Mouse (Mus musculus) neural tube, embryonic 11.5 days (tissue): ENCODE data around the gene Ifna6. TPM values are rescaled to one million over a fixed set of nuclear protein-coding genes. Genes with fewer than 3 reads are reported as not detected.
"Not testable (repeated sequence)": the region's sequence is repeated elsewhere in the genome, so short reads cannot be mapped to it uniquely, and the experiment has no call there.

Experiments
- ATAC-seq: fragments of 200-750 bp; cut with Nextera tagmentation; 2 replicates; pipeline ENCODE4 v1.8.0; 2017; ENCODE audit warnings: moderate number of reproducible peaks, mild to moderate bottlenecking, moderate TSS enrichment, moderate library complexity; ENCODE audit not compliant: insufficient read depth, low FRiP score, low TSS enrichment
- DNase-seq: peaks from one replicate; pipeline ENCODE4 v3.0.0-alpha.2; 2015; ENCODE audit warnings: low spot score
- H3K27ac ChIP-seq: fragments of 300-500 bp; sonication (generic); 2 replicates; pipeline ENCODE4 v1.5.1; 2014; ENCODE audit warnings: low read depth, mild to moderate bottlenecking, low read length
- H3K27me3 ChIP-seq: fragments of 300-500 bp; sonication (generic); 2 replicates; pipeline ENCODE4 v1.6.1; 2014; ENCODE audit warnings: mild to moderate bottlenecking, low read length, mixed read lengths; ENCODE audit not compliant: control insufficient read depth, insufficient read depth
- H3K36me3 ChIP-seq: fragments of 300-500 bp; sonication (generic); 2 replicates; pipeline ENCODE4 v1.6.1; 2014; ENCODE audit warnings: mild to moderate bottlenecking, low read length, moderate library complexity, mixed read lengths; ENCODE audit not compliant: control insufficient read depth, insufficient read depth
- H3K4me1 ChIP-seq: fragments of 300-500 bp; sonication (generic); 2 replicates; pipeline ENCODE4 v1.6.1; 2014; ENCODE audit warnings: low read length, mixed read lengths; ENCODE audit not compliant: control insufficient read depth, insufficient read depth
- H3K4me2 ChIP-seq: fragments of 300-500 bp; sonication (generic); 2 replicates; pipeline ENCODE4 v1.6.1; 2014; ENCODE audit warnings: low read depth, mild to moderate bottlenecking, moderate library complexity
- H3K4me3 ChIP-seq: fragments of 300-500 bp; sonication (generic); 2 replicates; pipeline ENCODE4 v1.5.1; 2014; ENCODE audit warnings: low read depth, low read length
- H3K9ac ChIP-seq: fragments of 300-500 bp; sonication (generic); 2 replicates; pipeline ENCODE4 v1.6.1; 2014; ENCODE audit warnings: mild to moderate bottlenecking, low read length
- H3K9me3 ChIP-seq: fragments of 300-500 bp; sonication (generic); 2 replicates; pipeline ENCODE4 v1.6.1; 2016; ENCODE audit warnings: low read length; ENCODE audit not compliant: control insufficient read depth
- WGBS: fragments of 180-500 bp; shearing (Covaris S2); extraction: QIAGEN DNeasy Blood & Tissue Kit; methylation state at CpG from one replicate; pipeline ENCODE4 v1.1.7; 2014; 5-methylcytosine and 5-hydroxymethylcytosine counted together
- polyA plus RNA-seq: library from polyadenylated mRNA; unstranded; fragments of >200 nt; fragmentation: Nextera tagmentation; extraction: Ambion mirVana; gene quantifications from 2 replicates; pipeline ENCODE4 v1.2.1, GENCODE M21; 2014

The Ifna6 gene
- polyA plus RNA-seq, 1 experiment from 2014 or later, result not detected

DNA sequence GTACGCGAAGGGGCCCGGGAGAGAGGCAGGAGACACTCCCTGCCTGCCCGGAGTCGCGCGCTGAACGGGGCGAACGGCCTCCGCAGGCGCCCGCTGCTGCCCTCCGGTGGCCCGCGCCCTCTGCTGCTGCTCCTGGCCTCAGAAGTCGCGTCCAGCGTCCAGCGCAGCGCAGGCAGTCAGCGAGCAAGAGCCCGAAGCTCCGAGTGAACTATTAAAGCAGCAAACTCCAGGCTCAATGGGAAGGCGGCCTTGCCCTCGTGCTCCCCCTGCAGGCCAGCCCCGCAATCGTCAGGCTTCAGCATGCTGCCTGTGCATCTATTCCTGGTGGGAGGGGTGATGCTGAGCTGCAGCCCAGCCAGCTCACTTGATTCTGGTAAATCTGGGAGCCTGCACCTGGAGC is 30.1 kb upstream of the Ifna6 start, which contains the start of gene Gm13279:
Gm13279 (plus strand) TSS at position 301 of the 400 bp plus-strand sequence.
- H3K4me3 ChIP-seq, H3K9ac ChIP-seq, H3K27ac ChIP-seq, DNase-seq, H3K9me3 ChIP-seq, H3K4me2 ChIP-seq, H3K27me3 ChIP-seq, H3K36me3 ChIP-seq, ATAC-seq, H3K4me1 ChIP-seq: not testable (repeated sequence)
- no CpG with 5 or more reads among the region's 28 CpGs for WGBS

DNA sequence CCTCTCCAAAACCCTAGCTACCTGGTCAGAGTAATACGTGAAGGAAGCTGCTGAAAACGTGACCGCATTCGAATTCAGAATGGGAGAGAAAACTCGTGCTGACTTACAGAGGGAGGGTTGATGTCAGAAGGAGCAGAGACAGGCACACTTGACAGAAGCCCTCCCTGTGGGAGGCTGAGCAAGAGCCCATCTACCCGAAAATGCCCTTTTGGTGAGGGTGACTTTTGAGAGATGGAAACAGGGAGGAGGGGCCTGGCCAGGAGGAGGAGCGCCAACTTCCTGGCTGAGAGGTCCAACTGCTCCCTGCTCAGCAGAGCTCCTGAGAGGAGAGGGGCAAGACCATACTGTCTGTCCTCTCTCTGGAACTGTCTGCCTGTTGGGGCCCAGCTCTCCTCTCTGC is 27.9 kb upstream of the Ifna6 start, which contains the start of gene Gm13285:
Gm13285 (plus strand) TSS at position 301 of the 400 bp plus-strand sequence.
- not testable (repeated sequence) for DNase-seq, H3K27me3 ChIP-seq, H3K4me3 ChIP-seq, H3K4me1 ChIP-seq, H3K9ac ChIP-seq, H3K9me3 ChIP-seq, H3K36me3 ChIP-seq, H3K27ac ChIP-seq, ATAC-seq, H3K4me2 ChIP-seq
- WGBS, result 10% methylated on average over 2 of the region's 7 CpGs

DNA sequence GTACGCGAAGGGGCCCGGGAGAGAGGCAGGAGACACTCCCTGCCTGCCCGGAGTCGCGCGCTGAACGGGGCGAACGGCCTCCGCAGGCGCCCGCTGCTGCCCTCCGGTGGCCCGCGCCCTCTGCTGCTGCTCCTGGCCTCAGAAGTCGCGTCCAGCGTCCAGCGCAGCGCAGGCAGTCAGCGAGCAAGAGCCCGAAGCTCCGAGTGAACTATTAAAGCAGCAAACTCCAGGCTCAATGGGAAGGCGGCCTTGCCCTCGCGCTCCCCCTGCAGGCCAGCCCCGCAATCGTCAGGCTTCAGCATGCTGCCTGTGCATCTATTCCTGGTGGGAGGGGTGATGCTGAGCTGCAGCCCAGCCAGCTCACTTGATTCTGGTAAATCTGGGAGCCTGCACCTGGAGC is 24.3 kb upstream of the Ifna6 start, which contains the start of gene Gm13287:
Gm13287 (plus strand) TSS at position 301 of the 400 bp plus-strand sequence.
- DNase-seq, ATAC-seq, H3K9me3 ChIP-seq, H3K36me3 ChIP-seq, H3K27ac ChIP-seq, H3K4me3 ChIP-seq, H3K4me1 ChIP-seq, H3K9ac ChIP-seq, H3K4me2 ChIP-seq, H3K27me3 ChIP-seq: not testable (repeated sequence)
- no CpG with 5 or more reads among the region's 29 CpGs for WGBS

DNA sequence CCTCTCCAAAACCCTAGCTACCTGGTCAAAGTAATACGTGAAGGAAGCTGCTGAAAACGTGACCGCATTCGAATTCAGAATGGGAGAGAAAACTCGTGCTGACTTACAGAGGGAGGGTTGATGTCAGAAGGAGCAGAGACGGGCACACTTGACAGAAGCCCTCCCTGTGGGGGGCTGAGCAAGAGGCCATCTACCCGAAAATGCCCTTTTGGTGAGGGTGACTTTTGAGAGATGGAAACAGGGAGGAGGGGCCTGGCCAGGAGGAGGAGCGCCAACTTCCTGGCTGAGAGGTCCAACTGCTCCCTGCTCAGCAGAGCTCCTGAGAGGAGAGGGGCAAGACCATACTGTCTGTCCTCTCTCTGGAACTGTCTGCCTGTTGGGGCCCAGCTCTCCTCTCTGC is 22.0 kb upstream of the Ifna6 start, which contains the start of gene Gm13288:
Gm13288 (plus strand) TSS at position 301 of the 400 bp plus-strand sequence.
- not testable (repeated sequence) for H3K4me1 ChIP-seq, H3K4me2 ChIP-seq, DNase-seq, H3K27me3 ChIP-seq, ATAC-seq, H3K36me3 ChIP-seq, H3K9me3 ChIP-seq, H3K4me3 ChIP-seq, H3K27ac ChIP-seq, H3K9ac ChIP-seq
- no CpG with 5 or more reads among the region's 8 CpGs for WGBS

DNA sequence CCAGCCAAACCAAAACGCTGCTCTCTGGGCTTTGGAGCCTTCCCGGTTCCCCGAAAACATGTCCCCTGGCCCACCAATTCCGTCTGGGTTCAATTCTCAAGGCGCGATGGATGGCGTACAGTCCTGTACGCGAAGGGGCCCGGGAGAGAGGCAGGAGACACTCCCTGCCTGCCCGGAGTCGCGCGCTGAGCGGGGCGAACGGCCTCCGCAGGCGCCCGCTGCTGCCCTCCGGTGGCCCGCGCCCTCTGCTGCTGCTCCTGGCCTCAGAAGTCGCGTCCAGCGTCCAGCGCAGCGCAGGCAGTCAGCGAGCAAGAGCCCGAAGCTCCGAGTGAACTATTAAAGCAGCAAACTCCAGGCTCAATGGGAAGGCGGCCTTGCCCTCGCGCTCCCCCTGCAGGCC is 21.5 kb upstream of the Ifna6 start:
- H3K9me3 ChIP-seq, DNase-seq, H3K4me1 ChIP-seq, H3K27ac ChIP-seq, H3K27me3 ChIP-seq, H3K4me3 ChIP-seq, H3K4me2 ChIP-seq, H3K9ac ChIP-seq, H3K36me3 ChIP-seq, ATAC-seq: not testable (repeated sequence)
- no CpG with 5 or more reads among the region's 34 CpGs for WGBS

DNA sequence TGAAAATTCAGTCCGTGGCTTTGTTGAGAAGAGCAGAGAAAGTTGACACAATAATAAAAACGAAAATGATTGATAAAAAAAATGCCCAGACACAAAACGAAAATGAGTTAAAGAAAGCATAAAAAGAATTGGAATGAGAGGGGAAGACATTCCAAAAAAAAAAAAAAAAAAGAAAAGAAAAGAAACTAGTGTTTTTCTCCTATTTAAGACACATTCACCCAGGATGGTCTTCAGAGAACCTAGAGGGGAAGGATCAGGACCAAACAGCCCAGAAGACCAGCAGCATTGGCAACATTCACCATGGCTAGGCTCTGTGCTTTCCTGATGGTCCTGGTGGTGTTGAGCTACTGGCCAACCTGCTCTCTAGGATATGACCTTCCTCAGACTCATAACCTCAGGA is 11.3 kb upstream of the Ifna6 start, which contains the start of gene Ifna7:
Ifna7 (plus strand) TSS at position 301 of the 400 bp plus-strand sequence.
- ATAC-seq, result no peak

DNA sequence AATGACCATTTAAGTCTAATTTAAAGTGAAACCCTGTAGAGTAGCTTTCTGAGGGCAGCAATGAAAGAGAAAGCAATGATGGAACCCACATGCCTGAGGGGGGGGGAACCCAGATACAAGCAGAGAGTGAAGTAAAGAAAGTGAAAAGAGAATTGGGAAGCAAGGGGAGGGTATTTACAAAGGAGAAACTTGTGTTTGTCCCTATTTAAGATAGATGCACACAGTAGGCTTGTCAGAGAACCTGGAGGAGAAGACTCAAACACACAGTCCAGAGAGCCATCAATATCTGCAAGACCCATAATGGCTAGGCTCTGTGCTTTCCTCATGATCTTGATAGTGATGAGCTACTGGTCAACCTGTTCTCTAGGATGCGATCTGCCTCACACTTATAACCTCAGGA is 7.6 kb upstream of the Ifna6 start, which contains the start of gene Ifna11:
Ifna11 (plus strand) TSS at position 301 of the 400 bp plus-strand sequence.
- ATAC-seq, result no peak
- no peaks in the 10 kb centered on the region for H3K9me3 ChIP-seq
- no peaks in the 10 kb centered on the region for H3K36me3 ChIP-seq
- H3K27me3 ChIP-seq, result no peaks in the 10 kb centered on the region
- no peak within 1 kb of the TSS for H3K27ac ChIP-seq
- H3K4me3 ChIP-seq, result no peak within 1 kb of the TSS
- no peak for DNase-seq
- no peak within 1 kb of the TSS for H3K9ac ChIP-seq
- no peaks in the 10 kb centered on the region for H3K4me1 ChIP-seq
- H3K4me2 ChIP-seq, result no peak within 1 kb of the TSS
- WGBS, result 87% methylated on average over 1 of the region's 1 CpGs

More for the DNA sequence above, 11.3 kb upstream of the Ifna6 start, which contains the start of gene Ifna7:
- Histone ChIP-seq H3K9ac (no peak within 1 kb of the TSS), H3K4me1 (no peaks in the 10 kb centered on the region), H3K27me3 (no peaks in the 10 kb centered on the region), H3K4me2 (no peak within 1 kb of the TSS), H3K9me3 (no peaks in the 10 kb centered on the region), H3K27ac (no peak within 1 kb of the TSS), H3K36me3 (no peaks in the 10 kb centered on the region), H3K4me3 (no peak within 1 kb of the TSS)
- WGBS, result 71% methylated on average over 3 of the region's 3 CpGs
- DNase-seq, result no peak

DNA sequence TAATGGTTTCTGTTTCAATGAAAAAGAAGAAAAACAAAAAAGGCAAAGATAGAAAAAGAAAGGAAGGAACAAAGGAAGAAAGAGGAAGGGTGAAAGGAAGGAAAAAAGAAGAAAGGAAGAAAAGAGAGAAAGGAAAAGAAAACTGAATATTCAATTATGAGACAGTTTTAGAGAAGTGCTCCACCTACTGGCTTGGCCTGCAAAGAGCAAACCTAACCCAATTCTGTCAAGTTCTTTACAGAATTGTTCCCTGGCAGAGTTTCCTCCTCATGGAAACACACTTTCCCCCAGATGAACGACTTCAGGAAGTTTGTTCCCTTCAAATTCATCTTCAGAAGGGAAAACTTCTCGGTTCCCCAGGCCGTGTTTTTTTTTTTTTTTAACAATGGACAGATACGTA is 4.2 kb upstream of the Ifna6 start:
- no peak for ATAC-seq
- no peak overlapping the region for H3K4me3 ChIP-seq
- no peak overlapping the region for H3K9ac ChIP-seq
- no peaks in the 10 kb centered on the region for H3K9me3 ChIP-seq
- H3K4me2 ChIP-seq, result no peak overlapping the region
- DNase-seq, result no peak
- H3K27ac ChIP-seq, result no peak overlapping the region
- H3K36me3 ChIP-seq, result no peaks in the 10 kb centered on the region
- 30% methylated on average over 4 of the region's 4 CpGs for WGBS
- no peaks in the 10 kb centered on the region for H3K4me1 ChIP-seq
- no peaks in the 10 kb centered on the region for H3K27me3 ChIP-seq

DNA sequence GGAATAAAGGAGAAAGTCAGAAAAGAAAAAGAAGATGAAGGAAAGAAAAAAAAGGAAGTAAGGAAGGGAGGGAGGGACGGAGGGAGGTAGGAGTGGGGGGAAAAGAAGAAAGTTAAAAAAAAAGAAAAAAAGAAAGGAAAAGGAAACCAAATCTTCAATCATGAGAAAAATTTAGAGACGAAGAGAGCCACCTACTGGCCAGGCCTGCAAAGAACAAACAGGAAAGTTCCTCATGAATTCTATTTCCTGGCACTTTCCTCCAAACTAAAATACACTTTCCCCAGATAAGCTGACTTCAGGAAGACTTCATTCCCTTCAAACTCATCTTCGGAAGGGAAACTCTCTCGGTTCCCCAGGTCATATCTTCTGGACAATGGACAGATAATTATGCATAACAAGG is 3.3 kb downstream of the Ifna6 start:
- Histone ChIP-seq H3K9ac (no peak overlapping the region), H3K36me3 (no peaks in the 10 kb centered on the region), H3K4me1 (no peaks in the 10 kb centered on the region), H3K4me3 (no peak overlapping the region), H3K27ac (no peak overlapping the region), H3K9me3 (no peaks in the 10 kb centered on the region), H3K4me2 (no peak overlapping the region), H3K27me3 (no peaks in the 10 kb centered on the region)
- WGBS, result 31% methylated on average over 4 of the region's 4 CpGs
- DNase-seq (no peak), ATAC-seq (no peak)
